Mouse (Mus musculus) midbrain, embryonic 11.5 days (tissue): ENCODE measurements at regions not wholly inside any gene's neighbourhood (a gene's known extent, or its start where the extent isn't known, plus 50 kb on each side); places are given as distances from the start of the nearest gene placed in this dataset.

Source experiments
- ATAC-seq: fragments of 200-750 bp; cut with Nextera tagmentation; 2 replicates; pipeline ENCODE4 v1.8.0; 2017; ENCODE audit warnings: moderate TSS enrichment, moderate library complexity; ENCODE audit not compliant: low FRiP score
- DNase-seq: peaks from one replicate; pipeline ENCODE4 v3.0.0; 2015; ENCODE audit warnings: low spot score; ENCODE audit errors: missing footprints
- H3K27ac ChIP-seq: fragments of 300-500 bp; sonication (generic); 2 replicates; pipeline ENCODE4 v1.5.1; 2014; ENCODE audit warnings: low read depth, low read length
- H3K27me3 ChIP-seq: fragments of 300-500 bp; sonication (generic); 2 replicates; pipeline ENCODE4 v1.6.1; 2014; ENCODE audit warnings: mild to moderate bottlenecking, low read length, moderate library complexity, mixed read lengths; ENCODE audit not compliant: control insufficient read depth, insufficient read depth
- H3K36me3 ChIP-seq: fragments of 300-500 bp; sonication (generic); 2 replicates; pipeline ENCODE4 v1.6.1; 2014; ENCODE audit warnings: mild to moderate bottlenecking, low read length, moderate library complexity, mixed read lengths; ENCODE audit not compliant: control insufficient read depth, insufficient read depth
- H3K4me1 ChIP-seq: fragments of 300-500 bp; sonication (generic); 2 replicates; pipeline ENCODE4 v1.6.1; 2014; ENCODE audit warnings: low read length; ENCODE audit not compliant: control insufficient read depth, insufficient read depth
- H3K4me2 ChIP-seq: fragments of 300-500 bp; sonication (generic); 2 replicates; pipeline ENCODE4 v1.6.1; 2014; ENCODE audit warnings: mild to moderate bottlenecking, moderate library complexity
- H3K4me3 ChIP-seq: fragments of 300-500 bp; sonication (generic); 2 replicates; pipeline ENCODE4 v1.5.1; 2014; ENCODE audit warnings: low read depth, low read length
- H3K9ac ChIP-seq: fragments of 300-500 bp; sonication (generic); 2 replicates; pipeline ENCODE4 v1.6.1; 2014; ENCODE audit warnings: low read length
- H3K9me3 ChIP-seq: fragments of 300-500 bp; sonication (generic); 2 replicates; pipeline ENCODE4 v1.6.1; 2016; ENCODE audit warnings: low read length; ENCODE audit not compliant: control insufficient read depth
- WGBS: fragments of 180-500 bp; shearing (Covaris S2); extraction: QIAGEN DNeasy Blood & Tissue Kit; methylation state at CpG from one replicate; pipeline ENCODE4 v1.1.7; 2014; 5-methylcytosine and 5-hydroxymethylcytosine counted together

DNA sequence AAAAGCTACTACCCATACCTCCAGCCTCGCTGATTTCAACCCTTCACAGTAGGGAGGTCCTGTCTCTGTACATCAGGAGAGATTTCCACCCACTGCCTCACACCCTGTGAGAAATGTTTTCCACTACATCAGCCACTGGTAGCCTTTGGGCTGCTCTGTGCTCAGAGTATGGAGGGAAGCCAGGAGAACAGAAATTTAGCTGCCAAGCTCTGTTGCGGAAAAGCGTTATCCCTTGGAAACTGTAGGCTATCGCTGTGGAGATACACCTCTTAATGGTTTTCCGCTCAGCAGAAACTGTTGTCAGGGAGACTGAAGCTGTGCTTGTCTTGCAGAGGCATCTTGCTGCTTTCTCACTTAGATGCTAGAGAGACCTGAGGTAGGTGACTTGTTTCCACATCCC lies 138.9 kb downstream of the Sp3 start:
- Histone ChIP-seq H3K9ac (no peak overlapping the region), H3K36me3 (no peaks in the 10 kb centered on the region), H3K9me3 (no peaks in the 10 kb centered on the region), H3K27ac (no peak overlapping the region), H3K4me3 (no peak overlapping the region), H3K4me1 (no peaks in the 10 kb centered on the region), H3K27me3 (no peaks in the 10 kb centered on the region), H3K4me2 (no peak overlapping the region)
- WGBS: 82% methylated on average over 5 of the region's 5 CpGs
- ATAC-seq (no peak), DNase-seq (no peak)

DNA sequence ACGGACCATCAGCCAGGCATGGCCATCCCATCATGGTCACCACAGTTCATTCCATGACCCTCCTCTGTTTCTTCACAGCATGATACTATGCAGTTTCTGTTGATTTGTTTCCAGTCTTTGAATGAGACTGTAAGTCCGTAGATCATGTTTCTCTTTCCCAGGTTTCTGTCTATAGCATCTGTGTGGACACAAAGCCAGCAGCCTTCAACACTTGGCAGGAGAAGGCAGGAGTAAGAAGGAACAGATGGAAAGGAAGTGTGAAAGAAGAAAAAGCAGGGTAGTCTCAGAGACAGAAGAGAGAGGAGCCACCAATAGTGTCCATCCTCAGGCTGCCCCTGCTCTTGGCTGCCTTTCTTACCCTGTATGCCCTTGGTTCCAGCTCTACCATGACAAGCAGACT lies 136.6 kb downstream of the Sp3 start:
- H3K36me3 ChIP-seq: no peaks in the 10 kb centered on the region
- DNase-seq: no peak
- ATAC-seq: no peak
- H3K9me3 ChIP-seq: no peaks in the 10 kb centered on the region
- H3K4me1 ChIP-seq: no peaks in the 10 kb centered on the region
- no peak overlapping the region for H3K4me3 ChIP-seq
- WGBS: 90% methylated on average over 2 of the region's 2 CpGs
- H3K27ac ChIP-seq: no peak overlapping the region
- H3K27me3 ChIP-seq: no peaks in the 10 kb centered on the region
- H3K4me2 ChIP-seq: no peak overlapping the region
- H3K9ac ChIP-seq: no peak overlapping the region

DNA sequence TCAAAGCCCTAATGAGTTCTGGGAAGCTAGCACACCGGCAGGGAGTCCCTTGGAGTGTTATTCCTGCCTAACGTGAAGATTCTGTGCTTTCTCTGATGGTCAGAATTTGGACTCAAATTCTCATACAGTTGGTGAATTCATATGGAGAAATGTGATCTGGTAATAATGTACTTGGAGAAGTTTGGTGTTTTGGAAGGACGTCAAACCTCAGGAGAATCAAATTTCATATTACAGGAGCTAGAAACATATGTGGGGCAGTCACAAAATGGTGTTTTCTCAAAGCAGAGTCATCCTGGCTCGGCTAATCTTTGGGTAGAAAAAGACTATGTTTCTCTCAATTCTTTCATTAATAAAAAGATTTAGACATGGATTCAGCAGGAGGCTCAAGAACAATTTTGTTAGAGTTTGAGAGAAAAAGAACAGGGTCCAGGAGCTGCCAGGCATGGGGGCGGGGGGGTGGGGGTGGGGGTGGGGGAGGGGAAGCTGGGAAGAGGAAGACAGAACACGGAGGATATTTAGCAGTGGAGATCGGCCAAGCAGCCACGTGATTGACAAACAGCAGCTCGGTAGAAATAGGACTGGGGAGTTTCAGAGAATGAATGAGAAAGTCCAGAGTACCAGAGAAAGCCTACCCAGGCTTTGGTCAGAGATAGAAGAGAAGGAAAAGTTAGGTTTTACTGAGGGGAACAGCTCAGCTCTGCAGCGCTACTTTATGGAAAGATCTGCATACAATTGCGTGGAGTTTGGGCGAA lies 130.6 kb downstream of the Sp3 start:
- H3K9me3 ChIP-seq: no peaks in the 10 kb centered on the region
- 38% methylated on average over 12 of the region's 12 CpGs for WGBS
- H3K27ac ChIP-seq: no peak overlapping the region
- H3K4me1 ChIP-seq: no peaks in the 10 kb centered on the region
- DNase-seq (no peak), ATAC-seq (no peak)
- no peak overlapping the region for H3K4me2 ChIP-seq
- H3K9ac ChIP-seq: no peak overlapping the region
- H3K27me3 ChIP-seq: no peaks in the 10 kb centered on the region
- H3K36me3 ChIP-seq: no peaks in the 10 kb centered on the region
- H3K4me3 ChIP-seq: no peak overlapping the region

DNA sequence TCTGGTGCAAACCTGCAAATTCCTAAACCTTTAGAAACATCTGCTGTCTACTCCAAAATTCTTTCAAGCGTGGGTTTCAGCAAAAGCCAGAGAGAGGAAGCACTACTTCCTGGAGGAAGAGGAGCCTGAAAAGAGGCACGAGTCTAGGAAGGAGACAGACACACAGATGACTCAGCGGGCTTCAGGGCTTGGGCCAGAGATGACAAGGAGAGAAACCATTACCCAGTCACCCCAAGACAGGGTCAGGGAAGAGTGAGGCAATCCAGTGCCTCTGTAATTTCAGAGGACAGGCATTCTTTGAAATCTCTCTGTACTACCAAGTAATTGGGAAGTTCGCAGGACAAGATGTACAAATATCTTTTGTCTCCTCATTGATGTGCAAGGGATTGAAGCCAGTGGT lies 127.7 kb downstream of the Sp3 start:
- WGBS: 85% methylated on average over 4 of the region's 4 CpGs
- Histone ChIP-seq H3K9ac (no peak overlapping the region), H3K27ac (no peak overlapping the region), H3K36me3 (no peaks in the 10 kb centered on the region), H3K4me3 (no peak overlapping the region), H3K4me1 (no peaks in the 10 kb centered on the region), H3K27me3 (no peaks in the 10 kb centered on the region), H3K4me2 (no peak overlapping the region), H3K9me3 (no peaks in the 10 kb centered on the region)
- ATAC-seq: no peak
- DNase-seq: no peak

DNA sequence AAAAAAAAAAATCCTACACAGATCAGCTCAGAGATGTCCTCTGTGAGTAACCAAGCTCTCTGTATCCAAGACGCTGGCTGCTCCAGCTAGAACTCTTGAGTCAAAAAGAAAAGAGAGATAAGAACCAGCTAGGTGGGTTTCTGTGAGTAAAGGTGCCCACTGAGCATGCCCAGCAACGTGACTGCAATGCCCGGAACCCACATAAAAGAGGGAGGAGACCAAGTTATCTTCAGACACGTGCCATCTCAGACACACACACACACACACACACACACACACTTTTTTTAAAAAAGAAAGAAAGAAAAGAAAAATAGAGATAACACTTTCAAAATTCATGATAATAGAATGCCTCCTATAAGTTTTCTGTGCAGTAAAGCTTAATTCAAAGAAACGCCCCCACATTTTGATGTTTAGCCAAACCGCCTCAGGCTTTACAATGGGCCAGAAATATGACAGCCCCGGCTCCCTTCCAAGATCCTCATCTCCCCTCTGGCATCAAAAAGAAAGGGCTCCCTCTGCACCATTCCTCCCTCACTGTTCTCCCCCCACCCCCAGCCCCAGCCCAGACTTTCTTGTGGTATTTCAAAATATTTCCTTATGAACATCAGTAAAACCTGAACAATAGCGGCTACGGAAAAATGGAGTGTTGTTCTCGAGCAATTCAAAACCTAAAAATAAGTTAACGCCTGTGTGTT lies 124.8 kb downstream of the Sp3 start:
- WGBS: 93% methylated on average over 11 of the region's 11 CpGs
- H3K9me3 ChIP-seq: no peaks in the 10 kb centered on the region
- H3K9ac ChIP-seq: no peak overlapping the region
- H3K36me3 ChIP-seq: no peaks in the 10 kb centered on the region
- DNase-seq (no peak), ATAC-seq (no peak)
- no peak overlapping the region for H3K27ac ChIP-seq
- H3K4me2 ChIP-seq: no peak overlapping the region
- no peaks in the 10 kb centered on the region for H3K27me3 ChIP-seq
- H3K4me3 ChIP-seq: no peak overlapping the region
- H3K4me1 ChIP-seq: no peaks in the 10 kb centered on the region

DNA sequence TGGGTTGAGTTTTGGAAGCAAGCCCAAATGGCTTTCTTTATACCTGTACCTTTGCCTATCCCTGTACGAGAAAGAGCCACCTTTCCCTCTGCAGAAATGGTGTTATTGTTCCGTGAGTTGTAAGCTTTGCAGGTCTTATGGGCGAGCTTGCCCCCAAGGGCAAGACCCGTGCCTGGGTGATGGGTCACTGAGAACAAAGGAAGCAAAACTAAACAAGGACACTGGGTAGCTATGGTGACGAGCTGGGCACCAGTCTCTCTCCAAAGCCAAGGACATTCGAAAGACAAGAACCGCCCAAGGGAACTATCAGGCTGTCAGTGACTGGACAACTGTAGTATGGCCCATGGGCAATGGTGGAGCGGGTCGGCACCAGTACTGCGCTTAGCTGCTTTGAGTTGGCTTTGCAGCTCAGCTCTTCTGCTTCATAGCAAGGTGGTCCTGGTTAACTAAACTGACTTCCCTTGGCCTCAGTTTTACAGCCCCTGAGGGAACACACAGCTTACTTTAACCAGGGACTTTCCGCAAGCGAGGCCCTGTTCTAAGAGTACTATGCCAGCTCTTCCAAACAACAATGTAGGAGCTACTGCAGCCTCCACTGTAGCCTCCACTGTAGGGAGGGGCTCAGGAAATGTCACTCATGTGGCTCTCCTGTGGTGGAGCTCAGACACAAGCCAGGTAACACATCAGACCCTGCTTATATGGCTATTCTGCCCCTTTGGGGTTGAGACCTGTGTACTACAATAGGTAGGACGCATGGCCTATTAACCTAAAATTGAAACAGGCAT lies 124.1 kb downstream of the Sp3 start:
- WGBS: 79% methylated on average over 13 of the region's 13 CpGs
- H3K36me3 ChIP-seq: no peaks in the 10 kb centered on the region
- ATAC-seq: no peak

DNA sequence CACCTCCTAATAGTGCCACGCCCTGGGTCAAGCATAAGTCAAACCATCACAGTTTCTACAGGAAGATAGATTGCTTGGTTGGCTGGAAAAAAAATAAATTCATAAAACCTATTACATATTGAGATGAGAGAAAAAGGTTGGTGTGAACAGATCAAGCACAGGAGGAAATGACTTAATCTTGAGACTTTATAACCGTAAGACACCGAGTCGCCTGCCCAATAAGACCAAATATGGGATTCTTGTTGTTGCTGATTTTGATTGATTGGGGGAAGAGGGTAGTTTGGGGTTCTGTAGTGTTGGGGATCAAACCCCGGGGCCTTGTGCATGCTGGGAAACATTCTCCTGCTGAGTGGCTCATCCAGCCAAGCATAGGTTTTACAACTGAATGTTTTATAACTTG lies 122.9 kb downstream of the Sp3 start:
- Histone ChIP-seq H3K4me2 (no peak overlapping the region), H3K4me1 (no peaks in the 10 kb centered on the region), H3K4me3 (no peak overlapping the region), H3K36me3 (no peaks in the 10 kb centered on the region), H3K9ac (no peak overlapping the region), H3K9me3 (no peaks in the 10 kb centered on the region), H3K27ac (no peak overlapping the region), H3K27me3 (no peaks in the 10 kb centered on the region)
- 95% methylated on average over 5 of the region's 5 CpGs for WGBS
- ATAC-seq (no peak), DNase-seq (no peak)

More for the DNA sequence above, 124.1 kb downstream of the Sp3 start:
- H3K4me2 ChIP-seq: no peak overlapping the region
- no peaks in the 10 kb centered on the region for H3K9me3 ChIP-seq
- no peak overlapping the region for H3K4me3 ChIP-seq
- H3K27ac ChIP-seq: no peak overlapping the region
- no peaks in the 10 kb centered on the region for H3K27me3 ChIP-seq
- H3K9ac ChIP-seq: no peak overlapping the region
- H3K4me1 ChIP-seq: no peaks in the 10 kb centered on the region
- DNase-seq: no peak

DNA sequence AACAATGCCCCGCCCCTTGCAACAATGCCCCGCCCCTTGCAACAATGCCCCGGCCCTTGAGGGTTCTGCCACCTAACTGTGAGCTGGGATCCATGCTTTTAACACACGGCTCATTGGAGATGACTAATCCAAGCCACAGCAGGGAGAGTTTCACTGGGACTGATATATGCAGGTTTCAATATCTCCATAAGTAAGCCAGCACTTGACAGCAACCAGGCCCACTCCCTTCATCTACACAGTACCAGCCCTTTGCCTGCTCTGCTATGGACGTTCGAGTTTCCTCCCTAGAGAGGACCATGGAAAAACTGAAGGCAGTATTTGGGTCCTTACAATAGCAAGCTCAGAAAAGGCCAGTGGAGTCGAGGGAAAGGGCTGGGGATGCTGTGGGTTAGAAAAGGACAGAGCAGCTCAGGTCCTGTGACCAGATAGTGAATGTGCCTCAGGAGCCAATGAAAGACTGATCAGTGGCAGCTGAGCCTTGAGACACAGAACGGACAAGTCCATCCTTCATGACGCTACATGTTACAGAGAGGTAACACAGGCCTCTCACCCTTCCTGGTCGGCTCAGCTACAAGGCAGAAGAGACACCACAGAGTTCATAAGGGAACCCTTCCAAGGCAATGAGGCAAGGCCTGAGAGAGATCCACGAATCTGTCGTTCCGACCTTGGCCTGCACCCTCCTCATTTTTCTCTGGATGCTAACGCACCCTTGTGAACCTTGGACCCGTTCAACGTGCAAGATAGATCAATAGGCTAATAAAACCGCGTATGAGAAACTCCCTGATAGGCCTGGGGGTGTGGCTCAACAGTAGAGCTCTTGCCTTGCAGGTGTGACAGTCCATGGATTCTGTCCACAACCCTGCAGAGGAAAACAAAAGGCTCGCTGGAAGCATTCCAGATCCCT lies 114.5 kb downstream of the Sp3 start:
- Histone ChIP-seq H3K9me3 (no peaks in the 10 kb centered on the region), H3K4me1 (no peaks in the 10 kb centered on the region), H3K36me3 (no peaks in the 10 kb centered on the region), H3K27ac (no peak overlapping the region), H3K27me3 (no peaks in the 10 kb centered on the region), H3K4me2 (no peak overlapping the region), H3K4me3 (no peak overlapping the region), H3K9ac (no peak overlapping the region)
- no peak for DNase-seq
- no peak for ATAC-seq
- 59% methylated on average over 19 of the region's 19 CpGs for WGBS
